Mouse (Mus musculus): ENCODE results near the gene Tmem253.

DNA sequence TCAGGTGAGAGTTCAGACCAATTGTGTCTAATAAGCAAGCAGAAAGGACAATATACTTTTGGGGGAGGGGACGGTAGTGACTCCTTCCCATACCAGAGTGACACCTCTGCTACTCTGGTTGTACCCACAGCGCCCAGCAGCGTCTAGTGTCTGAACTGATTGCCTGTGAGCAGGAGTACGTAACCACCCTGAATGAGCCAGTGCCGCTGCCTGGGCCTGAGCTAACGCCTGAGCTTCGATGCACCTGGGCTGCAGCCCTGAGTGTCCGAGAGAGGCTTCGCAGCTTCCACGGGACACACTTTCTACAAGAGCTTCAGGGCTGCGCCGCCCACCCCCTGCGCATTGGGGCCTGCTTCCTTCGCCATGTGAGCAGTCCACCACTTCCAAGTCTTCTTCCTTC, 18.0 kb upstream of the Tmem253 start:
- TF ChIP-seq CTCF (IDR thresholded peaks at IDR 0.05; ENCODE audit: low read depth, low read length) (no peak), TAL1 (conservative IDR thresholded peaks at IDR 0.05; ENCODE audit: low read depth, low read length) (no peak)
